Mouse (Mus musculus): ENCODE measurements around the gene Nudt22.
"Not testable (repeated sequence)": the region's sequence is repeated elsewhere in the genome, so short reads cannot be mapped to it uniquely, and the experiment has no call there.

GRCm38 (mm10) chr19:6991166-6991565 lies 4.8 kb downstream of the Nudt22 start:
- TF ChIP-seq CTCF (IDR thresholded peaks at IDR 0.05; ENCODE audit: extremely low read depth, insufficient read length, insufficient replicate concordance, low read depth, low read length); POLR2A (IDR thresholded peaks at IDR 0.05; ENCODE audit: low read depth, low read length): not testable (repeated sequence)
